Mouse (Mus musculus): ENCODE results near the gene Matk. TPM values are rescaled to one million over a fixed set of nuclear protein-coding genes. Genes with fewer than 3 reads are reported as not detected.

Gene Matk
- polyA plus RNA-seq, 1 experiment from 2014 or later = 37.6 TPM

GRCm38 (mm10) chr10:81236471-81237268 lies 16.1 kb upstream of the Matk start:
- Histone ChIP-seq H3K27me3 (ENCODE audit: control insufficient read depth, insufficient read depth, low read length) (peaks cover 4% of the 10 kb centered on the region; the same call in 1 of the 2 replicates), H3K4me1 (ENCODE audit: control insufficient read depth, insufficient read depth, low read length) (peaks cover 8% of the 10 kb centered on the region), H3K4me3 (ENCODE audit: low read depth, low read length) (no peak overlapping the region), H3K9ac (replicated peaks; ENCODE audit: low read depth, low read length) (no peak overlapping the region), H3K36me3 (ENCODE audit: control insufficient read depth, insufficient read depth, low read length) (no peaks in the 10 kb centered on the region), H3K9me3 (ENCODE audit: control insufficient read depth, low read length) (no peaks in the 10 kb centered on the region), H3K4me2 (ENCODE audit: low read depth, low read length) (no peak overlapping the region), H3K27ac (ENCODE audit: low read depth, low read length) (no peak overlapping the region)
- WGBS = 76% methylated on average over 12 of the region's 12 CpGs
- no peak for ATAC-seq (ENCODE audit: low read depth)

- 74% methylated on average over 2 of the region's 2 CpGs for WGBS
- Histone ChIP-seq H3K27ac (ENCODE audit: low read depth, low read length) (no peak overlapping the region), H3K9me3 (ENCODE audit: control insufficient read depth, low read length) (no peaks in the 10 kb centered on the region), H3K4me3 (ENCODE audit: low read depth, low read length) (no peak overlapping the region), H3K36me3 (ENCODE audit: control insufficient read depth, insufficient read depth, low read length) (no peaks in the 10 kb centered on the region), H3K4me1 (ENCODE audit: control insufficient read depth, insufficient read depth, low read length) (peaks cover 3% of the 10 kb centered on the region; the same call in 1 of the 2 replicates), H3K9ac (replicated peaks; ENCODE audit: low read depth, low read length) (no peak overlapping the region), H3K27me3 (ENCODE audit: control insufficient read depth, insufficient read depth, low read length) (peaks cover 4% of the 10 kb centered on the region; the same call in 1 of the 2 replicates), H3K4me2 (ENCODE audit: low read depth, low read length) (no peak overlapping the region)
- no peak for ATAC-seq (ENCODE audit: low read depth)
Measured at GRCm38 (mm10) chr10:81238618-81239017, 14.1 kb upstream of the Matk start.

GRCm38 (mm10) chr10:81240876-81241275 lies 11.9 kb upstream of the Matk start:
- H3K9me3 ChIP-seq (ENCODE audit: control insufficient read depth, low read length) = no peaks in the 10 kb centered on the region
- no peaks in the 10 kb centered on the region for H3K4me1 ChIP-seq (ENCODE audit: control insufficient read depth, insufficient read depth, low read length)
- H3K27me3 ChIP-seq (ENCODE audit: control insufficient read depth, insufficient read depth, low read length) = peaks cover 4% of the 10 kb centered on the region; the same call in 1 of the 2 replicates
- 0 out of 2 replicates have a peak, but pooled peaks cover under 1% of the 10 kb centered on the region for H3K36me3 ChIP-seq (ENCODE audit: control insufficient read depth, insufficient read depth, low read length)
- H3K27ac ChIP-seq (ENCODE audit: low read depth, low read length) = no peak overlapping the region
- 20% methylated on average over 13 of the region's 13 CpGs for whole genome bisulfite sequencing
- H3K9ac ChIP-seq (replicated peaks; ENCODE audit: low read depth, low read length) = no peak overlapping the region
- H3K4me2 ChIP-seq (ENCODE audit: low read depth, low read length) = no peak overlapping the region
- ATAC-seq (ENCODE audit: low read depth) = no peak
- H3K4me3 ChIP-seq (ENCODE audit: low read depth, low read length) = no peak overlapping the region

GRCm38 (mm10) chr10:81242021-81242420 lies 10.7 kb upstream of the Matk start:
- ATAC-seq (ENCODE audit: low read depth) = no peak
- no peaks in the 10 kb centered on the region for H3K4me1 ChIP-seq (ENCODE audit: control insufficient read depth, insufficient read depth, low read length)
- H3K4me3 ChIP-seq (ENCODE audit: low read depth, low read length) = no peak overlapping the region
- 87% methylated on average over 16 of the region's 16 CpGs for WGBS
- H3K9ac ChIP-seq (replicated peaks; ENCODE audit: low read depth, low read length) = no peak overlapping the region
- H3K27me3 ChIP-seq (ENCODE audit: control insufficient read depth, insufficient read depth, low read length) = peaks cover 4% of the 10 kb centered on the region; the same call in 1 of the 2 replicates
- H3K4me2 ChIP-seq (ENCODE audit: low read depth, low read length) = no peak overlapping the region
- no peaks in the 10 kb centered on the region for H3K9me3 ChIP-seq (ENCODE audit: control insufficient read depth, low read length)
- no peak overlapping the region for H3K27ac ChIP-seq (ENCODE audit: low read depth, low read length)
- H3K36me3 ChIP-seq (ENCODE audit: control insufficient read depth, insufficient read depth, low read length) = 0 out of 2 replicates have a peak, but pooled peaks cover 5% of the 10 kb centered on the region

- peak; percentile 15; the same call in 1 of the 2 replicates for ATAC-seq (ENCODE audit: low read depth)
- no peaks in the 10 kb centered on the region for H3K9me3 ChIP-seq (ENCODE audit: control insufficient read depth, low read length)
- 79% methylated on average over 4 of the region's 4 CpGs for WGBS
- H3K4me2 ChIP-seq (ENCODE audit: low read depth, low read length) = no peak overlapping the region
- H3K4me1 ChIP-seq (ENCODE audit: control insufficient read depth, insufficient read depth, low read length) = no peaks in the 10 kb centered on the region
- H3K36me3 ChIP-seq (ENCODE audit: control insufficient read depth, insufficient read depth, low read length) = peaks cover 10% of the 10 kb centered on the region; the same call in 1 of the 2 replicates
- H3K27me3 ChIP-seq (ENCODE audit: control insufficient read depth, insufficient read depth, low read length) = peaks cover 4% of the 10 kb centered on the region; the same call in 1 of the 2 replicates
- H3K9ac ChIP-seq (replicated peaks; ENCODE audit: low read depth, low read length) = no peak overlapping the region; the same call in 1 of the 2 replicates
- no peak overlapping the region for H3K4me3 ChIP-seq (ENCODE audit: low read depth, low read length)
- no peak overlapping the region for H3K27ac ChIP-seq (ENCODE audit: low read depth, low read length)
Measured at GRCm38 (mm10) chr10:81244146-81244545, 8.6 kb upstream of the Matk start.

- Histone ChIP-seq H3K9me3 (ENCODE audit: control insufficient read depth, low read length) (no peaks in the 10 kb centered on the region), H3K4me1 (ENCODE audit: control insufficient read depth, insufficient read depth, low read length) (no peaks in the 10 kb centered on the region), H3K27ac (ENCODE audit: low read depth, low read length) (no peak overlapping the region), H3K9ac (replicated peaks; ENCODE audit: low read depth, low read length) (no peak overlapping the region; the same call in 1 of the 2 replicates), H3K27me3 (ENCODE audit: control insufficient read depth, insufficient read depth, low read length) (peaks cover 4% of the 10 kb centered on the region; the same call in 1 of the 2 replicates), H3K4me2 (ENCODE audit: low read depth, low read length) (no peak overlapping the region), H3K4me3 (ENCODE audit: low read depth, low read length) (no peak overlapping the region), H3K36me3 (ENCODE audit: control insufficient read depth, insufficient read depth, low read length) (peaks cover 10% of the 10 kb centered on the region; the same call in 1 of the 2 replicates)
- ATAC-seq (ENCODE audit: low read depth) = peak; percentile 70
- WGBS = 6% methylated on average over 17 of the region's 17 CpGs
Measured at GRCm38 (mm10) chr10:81244595-81244994, 8.1 kb upstream of the Matk start.

- Histone ChIP-seq H3K4me3 (ENCODE audit: low read depth, low read length) (no peak overlapping the region), H3K4me1 (ENCODE audit: control insufficient read depth, insufficient read depth, low read length) (no peaks in the 10 kb centered on the region), H3K9ac (replicated peaks; ENCODE audit: low read depth, low read length) (no peak overlapping the region), H3K4me2 (ENCODE audit: low read depth, low read length) (no peak overlapping the region), H3K36me3 (ENCODE audit: control insufficient read depth, insufficient read depth, low read length) (peaks cover 11% of the 10 kb centered on the region; the same call in 1 of the 2 replicates), H3K9me3 (ENCODE audit: control insufficient read depth, low read length) (no peaks in the 10 kb centered on the region), H3K27me3 (ENCODE audit: control insufficient read depth, insufficient read depth, low read length) (peaks cover 2% of the 10 kb centered on the region; the same call in 1 of the 2 replicates), H3K27ac (ENCODE audit: low read depth, low read length) (no peak overlapping the region)
- 96% methylated on average over 6 of the region's 6 CpGs for WGBS
- ATAC-seq (ENCODE audit: low read depth) = no peak
Measured at GRCm38 (mm10) chr10:81245166-81245565, 7.6 kb upstream of the Matk start.

GRCm38 (mm10) chr10:81247804-81248203 lies 4.9 kb upstream of the Matk start:
- no peaks in the 10 kb centered on the region for H3K9me3 ChIP-seq (ENCODE audit: control insufficient read depth, low read length)
- peaks cover 4% of the 10 kb centered on the region; the same call in 1 of the 2 replicates for H3K27me3 ChIP-seq (ENCODE audit: control insufficient read depth, insufficient read depth, low read length)
- H3K36me3 ChIP-seq (ENCODE audit: control insufficient read depth, insufficient read depth, low read length) = peaks cover 17% of the 10 kb centered on the region; the same call in 1 of the 2 replicates
- no peak for ATAC-seq (ENCODE audit: low read depth)
- H3K4me1 ChIP-seq (ENCODE audit: control insufficient read depth, insufficient read depth, low read length) = peaks cover 4% of the 10 kb centered on the region
- WGBS = 98% methylated on average over 2 of the region's 2 CpGs
- no peak overlapping the region for H3K4me3 ChIP-seq (ENCODE audit: low read depth, low read length)
- no peak overlapping the region for H3K4me2 ChIP-seq (ENCODE audit: low read depth, low read length)
- H3K27ac ChIP-seq (ENCODE audit: low read depth, low read length) = no peak overlapping the region
- no peak overlapping the region for H3K9ac ChIP-seq (replicated peaks; ENCODE audit: low read depth, low read length)

GRCm38 (mm10) chr10:81249442-81249841 lies 3.3 kb upstream of the Matk start:
- H3K4me2 ChIP-seq (ENCODE audit: low read depth, low read length) = no peak overlapping the region
- peaks cover 7% of the 10 kb centered on the region; the same call in 1 of the 2 replicates for H3K27me3 ChIP-seq (ENCODE audit: control insufficient read depth, insufficient read depth, low read length)
- peaks cover 17% of the 10 kb centered on the region; the same call in 1 of the 2 replicates for H3K36me3 ChIP-seq (ENCODE audit: control insufficient read depth, insufficient read depth, low read length)
- no peak overlapping the region for H3K9ac ChIP-seq (replicated peaks; ENCODE audit: low read depth, low read length)
- no peaks in the 10 kb centered on the region for H3K9me3 ChIP-seq (ENCODE audit: control insufficient read depth, low read length)
- no peak overlapping the region for H3K27ac ChIP-seq (ENCODE audit: low read depth, low read length)
- no peak for ATAC-seq (ENCODE audit: low read depth)
- H3K4me3 ChIP-seq (ENCODE audit: low read depth, low read length) = no peak overlapping the region
- WGBS = 84% methylated on average over 8 of the region's 8 CpGs
- H3K4me1 ChIP-seq (ENCODE audit: control insufficient read depth, insufficient read depth, low read length) = peaks cover 9% of the 10 kb centered on the region

Data from neural tube, embryonic 14.5 days (tissue).